Mouse (Mus musculus): ENCODE results near the gene Fabp7. TPM values are rescaled to one million over a fixed set of nuclear protein-coding genes. Genes with fewer than 3 reads are reported as not detected.

Gene Fabp7
- polyA plus RNA-seq, 1 experiment from 2014 or later = 31.2 TPM

GRCm38 (mm10) chr10:57807754-57808153 is 23.1 kb downstream of the Fabp7 start:
- H3K27me3 ChIP-seq (ENCODE audit: control insufficient read depth, insufficient read depth, low read length) = no peaks in the 10 kb centered on the region
- H3K4me3 ChIP-seq (ENCODE audit: low read depth, low read length) = no peak overlapping the region
- H3K4me1 ChIP-seq (replicated peaks; ENCODE audit: control insufficient read depth, insufficient read depth) = no peaks in the 10 kb centered on the region
- TF ChIP-seq EP300 (optimal IDR thresholded peaks at IDR 0.05) (no peak), CTCF (IDR thresholded peaks at IDR 0.05; ENCODE audit: low read depth) (no peak)
- no peak overlapping the region for H3K27ac ChIP-seq (replicated peaks)
- no peak overlapping the region for H3K9ac ChIP-seq (ENCODE audit: low read length)
- H3K4me2 ChIP-seq (replicated peaks; ENCODE audit: low read depth) = no peak overlapping the region
- H3K36me3 ChIP-seq (ENCODE audit: control insufficient read depth, insufficient read depth, low read length) = no peaks in the 10 kb centered on the region
- DNase-seq (ENCODE audit: low spot score) (no peak), ATAC-seq (ENCODE audit: low FRiP score, low TSS enrichment) (no peak)
- 84% methylated on average over 6 of the region's 6 CpGs for WGBS
- no peaks in the 10 kb centered on the region for H3K9me3 ChIP-seq (ENCODE audit: control insufficient read depth, low read length)

- Histone ChIP-seq H3K36me3 (ENCODE audit: control insufficient read depth, insufficient read depth, low read length) (no peaks in the 10 kb centered on the region), H3K4me3 (ENCODE audit: low read depth, low read length) (no peak overlapping the region), H3K27ac (replicated peaks) (no peak overlapping the region), H3K9ac (ENCODE audit: low read length) (no peak overlapping the region), H3K4me2 (replicated peaks; ENCODE audit: low read depth) (no peak overlapping the region), H3K27me3 (ENCODE audit: control insufficient read depth, insufficient read depth, low read length) (no peaks in the 10 kb centered on the region), H3K4me1 (replicated peaks; ENCODE audit: control insufficient read depth, insufficient read depth) (no peaks in the 10 kb centered on the region), H3K9me3 (ENCODE audit: control insufficient read depth, low read length) (no peaks in the 10 kb centered on the region)
- no peak for ATAC-seq (ENCODE audit: low FRiP score, low TSS enrichment)
- TF ChIP-seq EP300 (optimal IDR thresholded peaks at IDR 0.05) = no peak
- no peak for TF ChIP-seq CTCF (IDR thresholded peaks at IDR 0.05; ENCODE audit: low read depth)
- 75% methylated on average over 5 of the region's 5 CpGs for WGBS
- no peak for DNase-seq (ENCODE audit: low spot score)
Observed at GRCm38 (mm10) chr10:57812161-57812856, 27.6 kb downstream of the Fabp7 start.

GRCm38 (mm10) chr10:57814295-57814694 is 29.6 kb downstream of the Fabp7 start:
- ATAC-seq (ENCODE audit: low FRiP score, low TSS enrichment) (no peak), DNase-seq (ENCODE audit: low spot score) (no peak)
- TF ChIP-seq EP300 (optimal IDR thresholded peaks at IDR 0.05) (no peak), CTCF (IDR thresholded peaks at IDR 0.05; ENCODE audit: low read depth) (no peak)
- no peak overlapping the region for H3K4me3 ChIP-seq (ENCODE audit: low read depth, low read length)
- H3K4me1 ChIP-seq (replicated peaks; ENCODE audit: control insufficient read depth, insufficient read depth) = no peaks in the 10 kb centered on the region
- no peak overlapping the region for H3K9ac ChIP-seq (ENCODE audit: low read length)
- no peak overlapping the region for H3K4me2 ChIP-seq (replicated peaks; ENCODE audit: low read depth)
- H3K27ac ChIP-seq (replicated peaks) = no peak overlapping the region
- H3K36me3 ChIP-seq (ENCODE audit: control insufficient read depth, insufficient read depth, low read length) = no peaks in the 10 kb centered on the region
- no peaks in the 10 kb centered on the region for H3K27me3 ChIP-seq (ENCODE audit: control insufficient read depth, insufficient read depth, low read length)
- H3K9me3 ChIP-seq (ENCODE audit: control insufficient read depth, low read length) = no peaks in the 10 kb centered on the region
- WGBS = 95% methylated on average over 2 of the region's 2 CpGs

GRCm38 (mm10) chr10:57815869-57816268 is 31.2 kb downstream of the Fabp7 start:
- Histone ChIP-seq H3K36me3 (ENCODE audit: control insufficient read depth, insufficient read depth, low read length) (no peaks in the 10 kb centered on the region), H3K9ac (ENCODE audit: low read length) (no peak overlapping the region), H3K4me2 (replicated peaks; ENCODE audit: low read depth) (no peak overlapping the region), H3K4me1 (replicated peaks; ENCODE audit: control insufficient read depth, insufficient read depth) (no peaks in the 10 kb centered on the region), H3K4me3 (ENCODE audit: low read depth, low read length) (no peak overlapping the region), H3K27ac (replicated peaks) (no peak overlapping the region), H3K9me3 (ENCODE audit: control insufficient read depth, low read length) (no peaks in the 10 kb centered on the region), H3K27me3 (ENCODE audit: control insufficient read depth, insufficient read depth, low read length) (no peaks in the 10 kb centered on the region)
- DNase-seq (ENCODE audit: low spot score) = no peak
- 76% methylated on average over 6 of the region's 6 CpGs for WGBS
- no peak for ATAC-seq (ENCODE audit: low FRiP score, low TSS enrichment)
- TF ChIP-seq EP300 (optimal IDR thresholded peaks at IDR 0.05) (no peak), CTCF (IDR thresholded peaks at IDR 0.05; ENCODE audit: low read depth) (no peak)

GRCm38 (mm10) chr10:57819209-57819608 is 34.5 kb downstream of the Fabp7 start:
- Histone ChIP-seq H3K4me2 (replicated peaks; ENCODE audit: low read depth) (no peak overlapping the region), H3K9me3 (ENCODE audit: control insufficient read depth, low read length) (no peaks in the 10 kb centered on the region), H3K36me3 (ENCODE audit: control insufficient read depth, insufficient read depth, low read length) (no peaks in the 10 kb centered on the region), H3K27ac (replicated peaks) (no peak overlapping the region), H3K27me3 (ENCODE audit: control insufficient read depth, insufficient read depth, low read length) (no peaks in the 10 kb centered on the region), H3K9ac (ENCODE audit: low read length) (no peak overlapping the region), H3K4me3 (ENCODE audit: low read depth, low read length) (no peak overlapping the region), H3K4me1 (replicated peaks; ENCODE audit: control insufficient read depth, insufficient read depth) (no peaks in the 10 kb centered on the region)
- 91% methylated on average over 2 of the region's 2 CpGs for whole genome bisulfite sequencing
- TF ChIP-seq CTCF (IDR thresholded peaks at IDR 0.05; ENCODE audit: low read depth) = no peak
- no peak for TF ChIP-seq EP300 (optimal IDR thresholded peaks at IDR 0.05)
- DNase-seq (ENCODE audit: low spot score) (no peak), ATAC-seq (ENCODE audit: low FRiP score, low TSS enrichment) (no peak)

- H3K27me3 ChIP-seq (ENCODE audit: control insufficient read depth, insufficient read depth, low read length) = no peaks in the 10 kb centered on the region
- TF ChIP-seq CTCF (IDR thresholded peaks at IDR 0.05; ENCODE audit: low read depth) (no peak), EP300 (optimal IDR thresholded peaks at IDR 0.05) (no peak)
- DNase-seq (ENCODE audit: low spot score) (peak; percentile 50), ATAC-seq (ENCODE audit: low FRiP score, low TSS enrichment) (peak; percentile 80; the same call in 1 of the 2 replicates)
- no peaks in the 10 kb centered on the region for H3K9me3 ChIP-seq (ENCODE audit: control insufficient read depth, low read length)
- no peaks in the 10 kb centered on the region for H3K4me1 ChIP-seq (replicated peaks; ENCODE audit: control insufficient read depth, insufficient read depth)
- no peak overlapping the region for H3K4me2 ChIP-seq (replicated peaks; ENCODE audit: low read depth)
- no peaks in the 10 kb centered on the region for H3K36me3 ChIP-seq (ENCODE audit: control insufficient read depth, insufficient read depth, low read length)
- H3K4me3 ChIP-seq (ENCODE audit: low read depth, low read length) = no peak overlapping the region
- H3K9ac ChIP-seq (ENCODE audit: low read length) = no peak overlapping the region
- WGBS = 26% methylated on average over 3 of the region's 3 CpGs
- H3K27ac ChIP-seq (replicated peaks) = no peak overlapping the region
Observed at GRCm38 (mm10) chr10:57822473-57822872, 37.8 kb downstream of the Fabp7 start.

All from stomach, postnatal 0 days (tissue).